Mouse (Mus musculus) urinary bladder, postnatal 10 days (tissue): ENCODE measurements around the gene Olfr553.
A peak's percentile ranks its signal among the peaks of the same experiment; 100 is the strongest.
"Not testable (repeated sequence)": the region's sequence is repeated elsewhere in the genome, so short reads cannot be mapped to it uniquely, and the experiment has no call there.

Experiments used
- DNase-seq: peaks from one replicate; pipeline ENCODE4 v3.0.0; 2022; ENCODE audit warnings: low spot score

Gene Olfr553

GRCm38 (mm10) chr7:102618118-102618517, at the start of gene Olfr553:
Gene Olfr553, minus strand, starts transcription at chr7:102618218.
- DNase-seq: no peak

- DNase-seq: no peak
Measured at GRCm38 (mm10) chr7:102665378-102665777, 47.4 kb upstream of the Olfr553 start.

- no peak for DNase-seq
Measured at GRCm38 (mm10) chr7:102664599-102664998, 46.6 kb upstream of the Olfr553 start, which contains the start of gene Olfr556. Gene Olfr556, plus strand, starts transcription at chr7:102664899.

- DNase-seq: no peak
Measured at GRCm38 (mm10) chr7:102658523-102658922, 40.5 kb upstream of the Olfr553 start, which contains the start of gene Olfr555. Gene Olfr555, plus strand, starts transcription at chr7:102658823.

- DNase-seq: not testable (repeated sequence)
Measured at GRCm38 (mm10) chr7:102644945-102645344, 26.9 kb upstream of the Olfr553 start.

- DNase-seq: no peak
Measured at GRCm38 (mm10) chr7:102638132-102638531, 20.1 kb upstream of the Olfr553 start, which contains the start of gene Olfr554. Gene Olfr554, plus strand, starts transcription at chr7:102638432.

- no peak for DNase-seq
Measured at GRCm38 (mm10) chr7:102636665-102637064, 18.6 kb upstream of the Olfr553 start.

GRCm38 (mm10) chr7:102620368-102620767, 2.4 kb upstream of the Olfr553 start:
- DNase-seq: not testable (repeated sequence)

GRCm38 (mm10) chr7:102619608-102620007, 1.6 kb upstream of the Olfr553 start:
- DNase-seq: no peak

- DNase-seq: no peak
Measured at GRCm38 (mm10) chr7:102597378-102598031, 20.5 kb downstream of the Olfr553 start, which contains the start of gene Olfr552. Gene Olfr552, plus strand, starts transcription at chr7:102597770.

- no peak for DNase-seq
Measured at GRCm38 (mm10) chr7:102591786-102592185, 26.2 kb downstream of the Olfr553 start, which contains the start of gene Olfr551. Gene Olfr551, minus strand, starts transcription at chr7:102591886.

GRCm38 (mm10) chr7:102575998-102576397, 42.0 kb downstream of the Olfr553 start:
- DNase-seq: no peak

GRCm38 (mm10) chr7:102573174-102573830, 44.7 kb downstream of the Olfr553 start:
- no peak for DNase-seq

GRCm38 (mm10) chr7:102571142-102571541, 46.9 kb downstream of the Olfr553 start, which contains the start of gene Olfr550:
Gene Olfr550, plus strand, starts transcription at chr7:102571442.
- no peak for DNase-seq

GRCm38 (mm10) chr7:102566219-102566618, 51.8 kb downstream of the Olfr553 start:
- DNase-seq: no peak

- DNase-seq: peak; percentile 26
Measured at GRCm38 (mm10) chr7:102564999-102565997, 52.7 kb downstream of the Olfr553 start, which contains the start of gene Trim21. Gene Trim21, minus strand, starts transcription at chr7:102565486.
